Mouse (Mus musculus) urinary bladder, postnatal 4 days (tissue): ENCODE results near the gene Fam53b.

Experiments used
- DNase-seq, 2 experiments: peaks; one replicate each; pipeline ENCODE4 v3.0.0; 2021 to 2022; ENCODE audit warnings: low spot score in 2 of 2

Gene Fam53b

GRCm38 (mm10) chr7:132712956-132713355 is 100.7 kb downstream of the Fam53b start:
- no peak for DNase-seq

- DNase-seq: no peak
Observed at GRCm38 (mm10) chr7:132712044-132712708, 101.5 kb downstream of the Fam53b start.

- no peak for DNase-seq
Observed at GRCm38 (mm10) chr7:132711579-132711978, 102.1 kb downstream of the Fam53b start.

GRCm38 (mm10) chr7:132705130-132705529 is 108.6 kb downstream of the Fam53b start:
- no peak for DNase-seq

GRCm38 (mm10) chr7:132704310-132704875 is 109.3 kb downstream of the Fam53b start:
- no peak for DNase-seq

GRCm38 (mm10) chr7:132703515-132704309 is 110.0 kb downstream of the Fam53b start:
- DNase-seq: no peak

- DNase-seq: no peak
Observed at GRCm38 (mm10) chr7:132702492-132703070, 111.1 kb downstream of the Fam53b start.

- DNase-seq: no peak
Observed at GRCm38 (mm10) chr7:132702024-132702423, 111.7 kb downstream of the Fam53b start.

- DNase-seq: no peak
Observed at GRCm38 (mm10) chr7:132701412-132701811, 112.3 kb downstream of the Fam53b start.

GRCm38 (mm10) chr7:132700107-132700506 is 113.6 kb downstream of the Fam53b start:
- no peak for DNase-seq

GRCm38 (mm10) chr7:132699639-132700038 is 114.0 kb downstream of the Fam53b start:
- DNase-seq: no peak

GRCm38 (mm10) chr7:132699165-132699564 is 114.5 kb downstream of the Fam53b start:
- no peak for DNase-seq

- no peak for DNase-seq
Observed at GRCm38 (mm10) chr7:132698737-132699136, 114.9 kb downstream of the Fam53b start.

GRCm38 (mm10) chr7:132697258-132697796 is 116.4 kb downstream of the Fam53b start:
- no peak for DNase-seq

GRCm38 (mm10) chr7:132693561-132693960 is 120.1 kb downstream of the Fam53b start:
- no peak for DNase-seq

- DNase-seq: no peak
Observed at GRCm38 (mm10) chr7:132692719-132693118, 121.0 kb downstream of the Fam53b start.

- DNase-seq: no peak
Observed at GRCm38 (mm10) chr7:132690716-132691472, 122.8 kb downstream of the Fam53b start.

- DNase-seq: no peak
Observed at GRCm38 (mm10) chr7:132689722-132690121, 124.0 kb downstream of the Fam53b start.

GRCm38 (mm10) chr7:132688721-132689120 is 125.0 kb downstream of the Fam53b start:
- DNase-seq: no peak

GRCm38 (mm10) chr7:132687897-132688296 is 125.8 kb downstream of the Fam53b start:
- no peak for DNase-seq

GRCm38 (mm10) chr7:132686515-132686914 is 127.2 kb downstream of the Fam53b start:
- no peak for DNase-seq
